Mouse (Mus musculus) kidney, adult 2 months (tissue): ENCODE data around the gene Cxcr3.

ENCODE experiments used
- CTCF ChIP-seq: fragments of 200-500 bp; conservative IDR thresholded peaks from 2 replicates; pipeline ENCODE4 v1.5.1; 2011; ENCODE audit warnings: low read depth, mild to moderate bottlenecking, control low read depth, low read length, moderate library complexity, mixed read lengths; ENCODE audit not compliant: insufficient read depth, insufficient read length
- POLR2A ChIP-seq: fragments of 200-500 bp; IDR thresholded peaks from one replicate; pipeline ENCODE4 v1.6.1; 2011; ENCODE audit warnings: low read depth, low read length, control low read depth

- no peak for TF ChIP-seq POLR2A
- no peak for TF ChIP-seq CTCF
Measured at GRCm38 (mm10) chrX:101770307-101770706, 36.2 kb upstream of the Cxcr3 start.
